Mouse (Mus musculus) limb, embryonic 11.5 days (tissue): Measurements from ENCODE around the gene Terf2ip. TPM values are rescaled to one million over a fixed set of nuclear protein-coding genes. Genes with fewer than 3 reads are reported as not detected.

Experiments used
- ATAC-seq: fragments of 200-750 bp; cut with Nextera tagmentation; 2 replicates; pipeline ENCODE4 v1.8.0; 2017; ENCODE audit warnings: low read depth; ENCODE audit not compliant: insufficient number of reproducible peaks, low FRiP score, low TSS enrichment
- DNase-seq: peaks from one replicate; pipeline ENCODE4 v3.0.0-alpha.2; 2015; ENCODE audit warnings: low spot score
- H3K27ac ChIP-seq: fragments of 300-500 bp; sonication (generic); replicated peaks from 2 replicates; pipeline ENCODE4 v1.5.1; 2014; ENCODE audit warnings: low read depth, mild to moderate bottlenecking, low read length
- H3K27me3 ChIP-seq: fragments of 300-500 bp; sonication (generic); 2 replicates; pipeline ENCODE4 v1.6.1; 2014; ENCODE audit warnings: mild to moderate bottlenecking, low read length, mixed read lengths; ENCODE audit not compliant: control insufficient read depth, insufficient read depth
- H3K36me3 ChIP-seq: fragments of 300-500 bp; sonication (generic); 2 replicates; pipeline ENCODE4 v1.6.1; 2014; ENCODE audit warnings: mild to moderate bottlenecking, low read length, moderate library complexity, mixed read lengths; ENCODE audit not compliant: control insufficient read depth, insufficient read depth
- H3K4me1 ChIP-seq: fragments of 300-500 bp; sonication (generic); 2 replicates; pipeline ENCODE4 v1.6.1; 2014; ENCODE audit warnings: low read length, mixed read lengths; ENCODE audit not compliant: control insufficient read depth, insufficient read depth
- H3K4me2 ChIP-seq: fragments of 300-500 bp; sonication (generic); 2 replicates; pipeline ENCODE4 v1.6.1; 2014; ENCODE audit warnings: low read depth, mild to moderate bottlenecking, moderate library complexity; ENCODE audit not compliant: severe bottlenecking
- H3K4me3 ChIP-seq: fragments of 300-500 bp; sonication (generic); 2 replicates; pipeline ENCODE4 v1.5.1; 2014; ENCODE audit warnings: low read depth, low read length
- H3K9ac ChIP-seq: fragments of 300-500 bp; sonication (generic); 2 replicates; pipeline ENCODE4 v1.6.1; 2014; ENCODE audit warnings: mild to moderate bottlenecking, low read length
- H3K9me3 ChIP-seq: fragments of 300-500 bp; sonication (generic); 2 replicates; pipeline ENCODE4 v1.6.1; 2016; ENCODE audit warnings: low read length; ENCODE audit not compliant: control insufficient read depth
- WGBS: fragments of 180-500 bp; shearing (Covaris S2); extraction: QIAGEN DNeasy Blood & Tissue Kit; methylation state at CpG from one replicate; pipeline ENCODE4 v1.1.7; 2014; 5-methylcytosine and 5-hydroxymethylcytosine counted together
- polyA plus RNA-seq: library from polyadenylated mRNA; unstranded; fragments of >200 nt; fragmentation: Nextera tagmentation; extraction: Ambion mirVana; gene quantifications from 2 replicates; pipeline ENCODE4 v1.2.1, GENCODE M21; 2014

Gene Terf2ip
- 28.6 and 29.2 TPM in 2 replicates for polyA plus RNA-seq

DNA sequence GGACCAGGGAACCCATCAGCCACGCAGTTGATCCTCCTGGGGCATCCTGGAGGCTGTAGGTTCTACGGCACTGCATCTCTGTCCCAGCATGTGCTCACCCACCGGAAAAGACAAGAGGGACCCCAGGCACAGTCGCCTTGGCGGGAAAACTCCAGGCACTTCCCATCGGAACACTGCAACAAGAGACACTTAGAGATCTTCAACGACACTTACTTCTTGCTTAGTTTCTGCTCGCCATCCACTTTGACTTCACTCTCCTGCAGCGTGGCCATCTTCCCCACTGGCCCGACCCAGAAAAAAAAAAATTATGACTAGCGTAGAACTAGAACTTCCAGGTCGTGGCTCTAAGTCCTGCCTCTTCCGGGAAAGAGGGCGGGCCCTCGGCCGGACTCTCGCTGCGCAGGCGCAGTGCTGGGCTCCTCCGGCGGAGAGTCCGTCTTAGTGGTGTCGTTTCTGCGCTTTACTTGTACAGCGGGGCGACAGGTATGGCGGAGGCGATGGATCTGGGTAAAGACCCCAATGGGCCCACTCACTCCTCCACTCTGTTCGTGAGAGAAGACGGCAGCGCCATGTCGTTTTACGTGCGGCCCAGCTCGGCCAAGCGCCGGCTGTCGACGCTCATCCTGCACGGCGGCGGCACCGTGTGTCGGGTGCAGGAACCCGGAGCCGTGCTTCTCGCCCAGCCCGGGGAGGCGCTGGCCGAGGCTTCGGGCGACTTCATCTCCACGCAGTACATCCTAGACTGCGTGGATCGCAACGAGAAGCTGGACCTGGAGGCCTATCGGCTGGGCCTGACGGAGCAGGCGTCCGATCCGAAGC lies at the start of gene Terf2ip, which contains the start of gene Kars:
Gene Terf2ip (plus strand): TSS at position 402 of the 819 bp plus-strand sequence.
Gene Kars (minus strand): TSS at position 327 of the 819 bp plus-strand sequence.
- Histone ChIP-seq H3K4me2 (peak within 1 kb of the TSS; percentile 92), H3K27me3 (no peaks in the 10 kb centered on the region), H3K9me3 (no peaks in the 10 kb centered on the region), H3K4me3 (peak within 1 kb of the TSS; percentile 75), H3K9ac (peak within 1 kb of the TSS; percentile 86), H3K27ac (peak within 1 kb of the TSS; percentile 59), H3K4me1 (peaks cover 12% of the 10 kb centered on the region), H3K36me3 (no peaks in the 10 kb centered on the region)
- DNase-seq, result peak; percentile 94
- WGBS, result under 1% methylated on average over 61 of the region's 61 CpGs
- ATAC-seq, result peak; percentile 90

DNA sequence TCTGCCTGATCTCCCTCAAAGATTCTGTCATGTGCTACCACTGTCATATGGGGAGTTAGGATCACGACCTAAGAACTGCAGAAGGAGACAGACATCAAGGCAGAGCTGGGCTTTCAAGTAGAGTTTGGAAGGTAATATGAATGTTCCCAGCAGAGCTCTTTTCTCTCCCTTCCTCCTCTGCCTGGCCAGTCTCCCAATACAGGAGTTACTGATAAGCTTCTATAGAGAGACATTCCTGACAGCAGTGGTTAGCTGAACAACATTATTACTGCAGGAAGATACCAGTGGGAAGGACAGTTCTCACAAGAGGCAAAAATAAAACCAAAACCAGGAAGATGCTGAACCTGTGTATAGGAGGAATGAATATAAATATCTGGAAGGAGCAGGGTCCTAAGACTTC lies 48.6 kb upstream of the Terf2ip start:
- Histone ChIP-seq H3K4me3 (no peak overlapping the region), H3K9ac (no peak overlapping the region), H3K4me1 (no peaks in the 10 kb centered on the region), H3K9me3 (no peaks in the 10 kb centered on the region), H3K27ac (no peak overlapping the region), H3K4me2 (no peak overlapping the region), H3K27me3 (no peaks in the 10 kb centered on the region), H3K36me3 (no peaks in the 10 kb centered on the region; the same call in 1 of the 2 replicates)
- ATAC-seq, result no peak
- no peak for DNase-seq
- WGBS, result 76% methylated on average over 1 of the region's 1 CpGs

DNA sequence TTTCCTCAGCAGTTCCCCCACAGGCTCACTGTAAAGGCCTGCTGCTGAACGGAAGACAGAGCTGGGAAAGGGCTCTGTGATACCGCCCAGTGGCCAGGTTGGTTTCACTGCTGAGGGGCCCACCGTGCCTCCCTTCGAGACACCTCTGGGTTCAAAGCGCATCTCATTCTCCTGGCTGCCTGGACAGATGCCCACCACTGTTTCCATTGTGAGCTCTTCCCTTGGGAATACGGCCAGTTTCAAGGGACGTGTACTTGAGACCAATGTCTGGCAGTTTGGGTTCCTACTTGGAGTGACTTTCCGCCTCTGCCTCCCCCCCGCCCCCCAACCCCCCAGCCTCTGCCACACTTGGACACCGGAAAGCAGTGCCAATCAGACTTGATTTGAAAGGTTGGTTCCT lies 48.1 kb upstream of the Terf2ip start:
- no peak overlapping the region for H3K9ac ChIP-seq
- no peak overlapping the region for H3K4me3 ChIP-seq
- H3K27ac ChIP-seq, result no peak overlapping the region
- H3K4me1 ChIP-seq, result no peaks in the 10 kb centered on the region
- no peak overlapping the region for H3K4me2 ChIP-seq
- H3K9me3 ChIP-seq, result no peaks in the 10 kb centered on the region
- DNase-seq (no peak), ATAC-seq (no peak)
- no peaks in the 10 kb centered on the region for H3K27me3 ChIP-seq
- H3K36me3 ChIP-seq, result no peaks in the 10 kb centered on the region; the same call in 1 of the 2 replicates
- 85% methylated on average over 10 of the region's 10 CpGs for WGBS

DNA sequence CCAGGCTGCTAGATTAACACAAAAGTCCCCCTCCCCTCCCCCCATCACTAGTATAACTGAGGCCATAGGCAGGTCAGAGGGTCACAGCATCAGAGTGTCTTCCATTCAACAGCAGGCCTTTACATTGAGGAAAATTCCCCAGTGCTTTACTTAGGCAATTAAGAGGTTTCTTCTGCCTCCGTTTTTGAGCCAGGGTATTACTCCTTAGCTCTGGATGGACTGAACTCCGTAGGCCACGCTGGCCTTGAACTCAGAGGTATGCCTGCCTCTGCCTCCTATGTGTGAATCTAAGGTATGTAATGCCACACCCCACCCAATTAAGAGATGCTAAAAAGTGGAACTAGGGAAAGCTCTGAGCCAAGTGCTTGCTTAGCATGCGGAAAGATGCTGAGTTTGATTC lies 47.7 kb upstream of the Terf2ip start:
- Histone ChIP-seq H3K27me3 (no peaks in the 10 kb centered on the region), H3K27ac (no peak overlapping the region), H3K4me2 (no peak overlapping the region), H3K4me1 (no peaks in the 10 kb centered on the region), H3K4me3 (no peak overlapping the region), H3K9ac (no peak overlapping the region), H3K9me3 (no peaks in the 10 kb centered on the region), H3K36me3 (no peaks in the 10 kb centered on the region; the same call in 1 of the 2 replicates)
- ATAC-seq (no peak), DNase-seq (no peak)
- WGBS, result 90% methylated on average over 4 of the region's 4 CpGs

DNA sequence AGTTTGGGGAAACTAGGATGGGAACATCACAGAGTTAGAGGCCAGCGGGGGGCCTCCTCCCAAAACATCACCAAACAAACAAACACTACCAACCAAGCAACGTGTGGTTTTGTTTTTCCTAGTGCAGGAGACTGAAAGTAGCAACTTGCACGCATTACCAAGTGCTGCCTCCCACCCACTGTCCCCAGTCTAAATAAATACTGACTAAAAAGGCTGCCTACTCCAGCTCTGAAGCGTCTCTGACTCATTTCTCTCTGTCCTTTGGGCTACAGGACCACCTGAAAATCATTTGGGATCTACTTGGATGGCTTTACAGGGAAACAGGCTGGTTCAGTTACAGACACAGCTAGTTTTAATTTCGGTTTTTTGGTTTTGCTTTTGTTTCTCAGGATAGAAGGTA lies 46.8 kb upstream of the Terf2ip start:
- Histone ChIP-seq H3K4me1 (no peaks in the 10 kb centered on the region), H3K36me3 (no peaks in the 10 kb centered on the region; the same call in 1 of the 2 replicates), H3K9me3 (no peaks in the 10 kb centered on the region), H3K27me3 (no peaks in the 10 kb centered on the region), H3K27ac (no peak overlapping the region), H3K9ac (no peak overlapping the region), H3K4me2 (no peak overlapping the region), H3K4me3 (no peak overlapping the region)
- WGBS, result 54% methylated on average over 5 of the region's 5 CpGs
- DNase-seq (no peak), ATAC-seq (no peak)

DNA sequence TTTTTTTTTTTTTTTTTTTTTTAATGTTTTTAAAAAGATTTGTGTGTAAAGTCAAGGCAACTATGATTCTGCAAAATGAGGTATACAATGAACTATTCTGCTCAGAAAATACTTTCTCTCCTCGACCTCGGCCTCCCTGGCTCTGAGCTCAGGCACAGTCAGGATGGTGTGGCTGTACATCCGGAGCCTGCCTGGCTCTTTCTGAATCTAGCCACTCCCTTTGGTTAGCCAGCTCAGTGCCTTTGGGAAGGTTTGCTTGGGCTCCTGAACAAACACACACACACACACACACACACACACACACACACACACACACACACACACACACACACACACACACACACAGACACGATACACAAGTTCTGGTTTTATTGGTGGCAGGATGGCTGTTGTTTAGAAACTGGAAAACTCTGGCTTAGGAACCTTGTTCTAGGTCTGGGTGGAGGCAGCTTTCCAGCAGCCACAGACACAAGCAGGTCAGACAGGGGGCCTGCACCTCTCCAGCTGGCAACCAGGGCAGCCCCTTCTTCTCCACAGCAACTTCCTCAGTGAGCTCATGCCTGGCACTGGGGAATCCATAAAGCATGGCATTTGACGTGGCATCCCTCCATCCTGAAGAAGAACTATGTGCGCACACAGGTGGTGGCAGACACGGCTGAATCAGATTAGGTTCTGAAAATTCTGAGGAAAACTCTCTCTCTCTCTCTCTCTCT lies 46.2 kb upstream of the Terf2ip start:
- 88% methylated on average over 7 of the region's 7 CpGs for WGBS
- ATAC-seq (no peak), DNase-seq (no peak)
- Histone ChIP-seq H3K9ac (no peak overlapping the region), H3K36me3 (no peaks in the 10 kb centered on the region; the same call in 1 of the 2 replicates), H3K27me3 (no peaks in the 10 kb centered on the region), H3K4me2 (no peak overlapping the region), H3K4me3 (no peak overlapping the region), H3K4me1 (no peaks in the 10 kb centered on the region), H3K9me3 (no peaks in the 10 kb centered on the region), H3K27ac (no peak overlapping the region)

DNA sequence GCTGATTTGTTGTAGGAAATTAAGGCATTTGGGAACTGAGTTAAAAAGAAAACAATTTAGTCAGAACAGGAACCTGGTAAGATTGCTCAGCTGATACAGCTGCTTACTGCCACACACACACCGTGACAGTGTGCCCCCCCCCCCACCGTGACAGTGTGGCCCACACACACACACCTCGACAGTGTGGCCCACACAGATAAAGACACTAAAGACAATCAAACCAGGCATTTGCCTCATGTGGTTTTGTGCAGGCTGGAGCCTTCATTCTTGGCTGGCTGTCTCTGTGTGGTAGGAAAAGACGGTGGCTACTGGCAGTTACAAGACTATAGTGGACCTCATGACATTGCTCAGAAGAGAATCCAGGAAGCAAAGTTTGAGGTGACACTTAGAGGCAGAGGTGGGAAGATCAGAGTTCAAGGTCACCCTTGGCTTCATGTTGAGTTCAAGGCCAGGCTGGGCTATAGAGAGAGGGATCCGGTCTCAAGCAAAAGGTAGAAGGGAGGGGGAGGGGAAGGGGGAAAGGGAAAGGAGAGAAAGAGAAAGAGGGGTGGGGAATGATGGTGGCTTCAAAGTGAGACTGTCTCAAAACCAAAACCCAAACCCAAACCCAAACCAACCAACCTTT lies 43.8 kb upstream of the Terf2ip start:
- Histone ChIP-seq H3K4me1 (no peaks in the 10 kb centered on the region), H3K27ac (no peak overlapping the region), H3K36me3 (peaks cover 2% of the 10 kb centered on the region; the same call in 1 of the 2 replicates), H3K4me2 (no peak overlapping the region), H3K4me3 (no peak overlapping the region), H3K27me3 (no peaks in the 10 kb centered on the region), H3K9ac (no peak overlapping the region), H3K9me3 (no peaks in the 10 kb centered on the region)
- 82% methylated on average over 5 of the region's 5 CpGs for WGBS
- ATAC-seq (no peak), DNase-seq (no peak)

DNA sequence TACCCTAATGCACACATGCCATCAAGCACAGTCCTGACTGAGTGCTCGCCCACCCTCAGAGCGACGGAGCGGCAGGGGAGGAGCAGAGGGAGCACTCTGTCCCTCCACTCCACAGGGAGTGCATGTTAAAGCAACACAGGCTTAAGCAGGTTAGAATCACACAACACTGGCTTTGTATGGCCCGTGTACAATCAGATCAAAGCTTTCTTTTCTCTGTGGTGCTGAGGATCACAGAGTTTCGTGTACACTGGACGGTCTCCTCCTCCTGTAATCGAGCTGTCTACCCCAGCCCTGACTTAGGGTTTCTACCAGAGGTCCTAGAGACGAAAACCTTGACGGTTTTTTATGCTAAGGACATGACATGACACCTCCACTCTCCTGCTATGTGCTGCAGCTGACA lies 42.7 kb upstream of the Terf2ip start:
- H3K36me3 ChIP-seq, result peaks cover 4% of the 10 kb centered on the region; the same call in 1 of the 2 replicates
- DNase-seq (no peak), ATAC-seq (no peak)
- H3K4me1 ChIP-seq, result no peaks in the 10 kb centered on the region
- H3K27me3 ChIP-seq, result no peaks in the 10 kb centered on the region
- no peak overlapping the region for H3K4me2 ChIP-seq
- no peak overlapping the region for H3K4me3 ChIP-seq
- 87% methylated on average over 10 of the region's 10 CpGs for WGBS
- H3K9ac ChIP-seq, result no peak overlapping the region
- H3K27ac ChIP-seq, result no peak overlapping the region
- H3K9me3 ChIP-seq, result no peaks in the 10 kb centered on the region
